Mouse (Mus musculus) left cerebral cortex, adult 2 months (tissue): ENCODE data around the gene Dtd1. TPM values are rescaled to one million over a fixed set of nuclear protein-coding genes. Genes with fewer than 3 reads are reported as not detected.

Experiments
- DNase-seq, 2 experiments: peaks; one replicate each; pipeline ENCODE4 v3.0.0; 2021 to 2022; ENCODE audit warnings: low spot score in 2 of 2, mixed read lengths in 1 of 2; ENCODE audit errors: extremely low spot score in 1 of 2
- H3K27ac ChIP-seq: fragments of 200-600 bp; 2 replicates; pipeline ENCODE4 v1.8.1; 2022
- H3K4me3 ChIP-seq: fragments of 200-600 bp; 2 replicates; pipeline ENCODE4 v1.8.1; 2022
- CTCF ChIP-seq: fragments of 200-600 bp; IDR thresholded peaks from 2 replicates; pipeline ENCODE4 v1.8.1; 2022; ENCODE audit warnings: antibody characterized with exemption, mild to moderate bottlenecking, moderate library complexity
- intact Hi-C: fragments of 180-260 bp; cut with DNase I; formaldehyde crosslinking; loops from one replicate; pipeline ENCODE4 v1.15.1; 2025
- total RNA-seq, 2 experiments: library from RNA; stranded (reverse); gene quantifications; 2 replicates each; pipeline ENCODE4 v1.2.3; 2021

Gene Dtd1
- total RNA-seq, 2 experiments from 2014 or later: 63.3 to 64.2 TPM

- TF ChIP-seq CTCF: no peak
- Histone ChIP-seq H3K4me3 (no peak overlapping the region), H3K27ac (no peak overlapping the region)
- intact Hi-C loops: no loop called here
- no peak for DNase-seq
Measured at GRCm38 (mm10) chr2:144641991-144642390, 42.3 kb downstream of the Dtd1 start.

GRCm38 (mm10) chr2:144646360-144646759, 46.7 kb downstream of the Dtd1 start:
- no peak for TF ChIP-seq CTCF
- Histone ChIP-seq H3K27ac (no peak overlapping the region), H3K4me3 (no peak overlapping the region)
- DNase-seq: no peak
- intact Hi-C loops: no loop called here

GRCm38 (mm10) chr2:144647151-144647550, 47.5 kb downstream of the Dtd1 start:
- no peak for TF ChIP-seq CTCF
- intact Hi-C loops: no loop called here
- H3K4me3 ChIP-seq: no peak overlapping the region
- no peak for DNase-seq
- no peak overlapping the region for H3K27ac ChIP-seq

GRCm38 (mm10) chr2:144649960-144650359, 50.3 kb downstream of the Dtd1 start:
- DNase-seq: no peak
- Histone ChIP-seq H3K27ac (no peak overlapping the region), H3K4me3 (no peak overlapping the region)
- intact Hi-C loops: no loop called here
- no peak for TF ChIP-seq CTCF

- DNase-seq: no peak
- H3K27ac ChIP-seq: no peak overlapping the region
- TF ChIP-seq CTCF: no peak
- no peak overlapping the region for H3K4me3 ChIP-seq
- intact Hi-C loops: no loop called here
Measured at GRCm38 (mm10) chr2:144652841-144653240, 53.1 kb downstream of the Dtd1 start.

- no peak for TF ChIP-seq CTCF
- no peak overlapping the region for H3K27ac ChIP-seq
- DNase-seq: no peak
- intact Hi-C loops: no loop called here
- no peak overlapping the region for H3K4me3 ChIP-seq
Measured at GRCm38 (mm10) chr2:144655307-144655706, 55.6 kb downstream of the Dtd1 start.

GRCm38 (mm10) chr2:144668507-144668906, 68.8 kb downstream of the Dtd1 start:
- no peak overlapping the region for H3K27ac ChIP-seq
- intact Hi-C loops: no loop called here
- no peak for TF ChIP-seq CTCF
- H3K4me3 ChIP-seq: no peak overlapping the region
- no peak for DNase-seq

GRCm38 (mm10) chr2:144670289-144670930, 70.7 kb downstream of the Dtd1 start:
- no peak for DNase-seq
- Histone ChIP-seq H3K4me3 (no peak overlapping the region), H3K27ac (no peak overlapping the region)
- intact Hi-C loops: no loop called here
- no peak for TF ChIP-seq CTCF

- DNase-seq: no peak
- intact Hi-C loops: no loop called here
- Histone ChIP-seq H3K4me3 (no peak overlapping the region), H3K27ac (no peak overlapping the region)
- no peak for TF ChIP-seq CTCF
Measured at GRCm38 (mm10) chr2:144672397-144672796, 72.7 kb downstream of the Dtd1 start.

GRCm38 (mm10) chr2:144676546-144677228, 77.0 kb downstream of the Dtd1 start:
- TF ChIP-seq CTCF: no peak
- H3K4me3 ChIP-seq: no peak overlapping the region
- peak overlapping the region; percentile 8; the same call in 1 of the 2 replicates for H3K27ac ChIP-seq
- intact Hi-C loops: no loop called here
- DNase-seq: no peak

GRCm38 (mm10) chr2:144677229-144677571, 77.5 kb downstream of the Dtd1 start:
- TF ChIP-seq CTCF: no peak
- intact Hi-C loops: no loop called here
- peak overlapping the region; percentile 8; the same call in 1 of the 2 replicates for H3K27ac ChIP-seq
- DNase-seq: no peak
- H3K4me3 ChIP-seq: no peak overlapping the region

- no peak for TF ChIP-seq CTCF
- no peak for DNase-seq
- Histone ChIP-seq H3K4me3 (no peak overlapping the region), H3K27ac (no peak overlapping the region)
- intact Hi-C loops: no loop called here
Measured at GRCm38 (mm10) chr2:144678779-144679178, 79.1 kb downstream of the Dtd1 start.

GRCm38 (mm10) chr2:144679394-144679793, 79.7 kb downstream of the Dtd1 start:
- no peak for TF ChIP-seq CTCF
- no peak for DNase-seq
- intact Hi-C loops: no loop called here
- Histone ChIP-seq H3K27ac (no peak overlapping the region), H3K4me3 (no peak overlapping the region)
